ENCODE assay signal across 20 mouse cellular contexts in genomic region chr12:98180807-98181206, GRCm38 (mm10).
DNase-seq lines count a peak whose midpoint lies in the region; ATAC-seq lines count a peak whose summit lies in the region.
"Had no signal": no experiment of that assay in that cellular context is flagged by ENCODE, and none has a peak within 500 bp of the region (broad histone marks: within the 10 kb centered on the region; RNA-seq: fewer than 3 reads in every experiment).

No protein-coding gene starts in this region.

- no peaks in the 10 kb centered on the region for H3K27me3 ChIP-seq in forebrain, embryonic 14.5 days (replicated peaks; ENCODE audit: control insufficient read depth, insufficient read depth, low read length)
- H3K27me3 ChIP-seq in forebrain, embryonic 11.5 days (ENCODE audit: control insufficient read depth, insufficient read depth, low read length), result no peaks in the 10 kb centered on the region
- no peaks in the 10 kb centered on the region for H3K27me3 ChIP-seq in hindbrain, embryonic 16.5 days (replicated peaks; ENCODE audit: control insufficient read depth, insufficient read depth, low read length)
- 0 out of 2 replicates have a peak, but pooled peaks cover 3% of the 10 kb centered on the region for H3K27me3 ChIP-seq in hindbrain, embryonic 14.5 days (ENCODE audit: control insufficient read depth, insufficient read depth, low read length)
- H3K27me3 ChIP-seq: liver, embryonic 13.5 days; midbrain, embryonic 12.5 days; neural tube, embryonic 12.5 days had no signal

- no peaks in the 10 kb centered on the region for H3K36me3 ChIP-seq in forebrain, embryonic 14.5 days (ENCODE audit: control insufficient read depth, insufficient read depth, low read length)
- no peaks in the 10 kb centered on the region for H3K36me3 ChIP-seq in forebrain, embryonic 11.5 days (ENCODE audit: control insufficient read depth, insufficient read depth, low read length)
- H3K36me3 ChIP-seq in hindbrain, embryonic 16.5 days (ENCODE audit: control insufficient read depth, insufficient read depth, low read length), result no peaks in the 10 kb centered on the region
- H3K36me3 ChIP-seq in hindbrain, embryonic 14.5 days (replicated peaks; ENCODE audit: control insufficient read depth, insufficient read depth), result no peaks in the 10 kb centered on the region
- H3K36me3 ChIP-seq: embryonic facial prominence, embryonic 10.5 days; kidney, embryonic 15.5 days; liver, embryonic 13.5 days; midbrain, embryonic 12.5 days; neural tube, embryonic 12.5 days had no signal

- no peak overlapping the region for H3K4me3 ChIP-seq in forebrain, embryonic 14.5 days (ENCODE audit: low read depth, low read length)
- no peak overlapping the region for H3K4me3 ChIP-seq in forebrain, embryonic 11.5 days (ENCODE audit: low read depth, low read length)
- no peak overlapping the region for H3K4me3 ChIP-seq in hindbrain, embryonic 16.5 days (ENCODE audit: low read length)
- H3K4me3 ChIP-seq in hindbrain, embryonic 14.5 days (replicated peaks; ENCODE audit: low read length), result no peak overlapping the region
- H3K4me3 ChIP-seq: embryonic facial prominence, embryonic 10.5 days; kidney, embryonic 15.5 days; liver, embryonic 13.5 days; midbrain, embryonic 12.5 days; neural tube, embryonic 12.5 days had no signal

- no peak overlapping the region for H3K27ac ChIP-seq in forebrain, embryonic 14.5 days (ENCODE audit: low read depth, low read length)
- H3K27ac ChIP-seq in forebrain, embryonic 11.5 days (ENCODE audit: low read depth, low read length), result no peak overlapping the region
- no peak overlapping the region for H3K27ac ChIP-seq in hindbrain, embryonic 16.5 days (ENCODE audit: low read depth, low read length)
- no peak overlapping the region for H3K27ac ChIP-seq in hindbrain, embryonic 14.5 days
- H3K27ac ChIP-seq: embryonic facial prominence, embryonic 10.5 days; kidney, embryonic 15.5 days; liver, embryonic 13.5 days; midbrain, embryonic 12.5 days; neural tube, embryonic 12.5 days; stomach, postnatal 0 days had no signal

- H3K4me2 ChIP-seq in forebrain, embryonic 14.5 days (ENCODE audit: low read length), result no peak overlapping the region
- no peak overlapping the region for H3K4me2 ChIP-seq in forebrain, embryonic 11.5 days (ENCODE audit: low read depth, low read length, severe bottlenecking)
- no peak overlapping the region for H3K4me2 ChIP-seq in hindbrain, embryonic 16.5 days (ENCODE audit: low read length)
- no peak overlapping the region for H3K4me2 ChIP-seq in hindbrain, embryonic 14.5 days (replicated peaks)
- H3K4me2 ChIP-seq: kidney, embryonic 15.5 days; liver, embryonic 13.5 days; midbrain, embryonic 12.5 days; neural tube, embryonic 12.5 days had no signal

- no peak overlapping the region for H3K9ac ChIP-seq in forebrain, embryonic 14.5 days (ENCODE audit: low read length)
- no peak overlapping the region for H3K9ac ChIP-seq in forebrain, embryonic 11.5 days (ENCODE audit: low read length)
- H3K9ac ChIP-seq in hindbrain, embryonic 16.5 days (ENCODE audit: low read depth, low read length), result no peak overlapping the region
- no peak overlapping the region for H3K9ac ChIP-seq in hindbrain, embryonic 14.5 days
- H3K9ac ChIP-seq: kidney, embryonic 15.5 days; liver, embryonic 13.5 days; midbrain, embryonic 12.5 days; neural tube, embryonic 12.5 days had no signal

- 71% methylated on average over 6 of the region's 6 CpGs for WGBS in forebrain, embryonic 14.5 days
- 90% methylated on average over 6 of the region's 6 CpGs for WGBS in forebrain, embryonic 11.5 days
- 82% methylated on average over 6 of the region's 6 CpGs for WGBS in hindbrain, embryonic 16.5 days
- 86% methylated on average over 6 of the region's 6 CpGs for WGBS in hindbrain, embryonic 14.5 days

- peak; percentile 38 for DNase-seq in forebrain, embryonic 14.5 days (ENCODE audit: low spot score)
- DNase-seq in forebrain, embryonic 11.5 days (ENCODE audit: low spot score), result no peak
- DNase-seq in hindbrain, embryonic 14.5 days (ENCODE audit: low spot score), result no peak
- DNase-seq in cerebellum, adult 9-10 months, result peak; percentile 20
- peak; percentile 53 to 72 for DNase-seq in cerebellum, postnatal 25 days
- DNase-seq: adrenal gland, postnatal 36 days; gastrocnemius, postnatal 36 days; kidney, adult 11 months; kidney, postnatal 36 days; liver, embryonic 13.5 days; lung, adult 2 months; lung, postnatal 14 days; right cerebral cortex, postnatal 14 days had no signal

- peak; percentile 30; the same call in 1 of the 2 replicates for ATAC-seq in forebrain, embryonic 14.5 days
- no peak for ATAC-seq in forebrain, embryonic 11.5 days (replicated peaks; ENCODE audit: low FRiP score)
- peak; percentile 65; the same call in 1 of the 2 replicates for ATAC-seq in hindbrain, embryonic 16.5 days
- ATAC-seq in hindbrain, embryonic 14.5 days (ENCODE audit: low FRiP score), result no peak
- ATAC-seq in erythroid progenitor cell, adult 5-6 weeks (replicated peaks; ENCODE audit: low FRiP score, poor library complexity, severe bottlenecking), result no peak

- no peaks in the 10 kb centered on the region for H3K9me3 ChIP-seq in forebrain, embryonic 14.5 days (replicated peaks; ENCODE audit: control insufficient read depth, low read length)
- H3K9me3 ChIP-seq in forebrain, embryonic 11.5 days (ENCODE audit: control insufficient read depth, low read length), result no peaks in the 10 kb centered on the region
- H3K9me3 ChIP-seq in hindbrain, embryonic 16.5 days (ENCODE audit: control insufficient read depth, low read length), result no peaks in the 10 kb centered on the region
- no peaks in the 10 kb centered on the region for H3K9me3 ChIP-seq in hindbrain, embryonic 14.5 days (ENCODE audit: control insufficient read depth, low read length)
- H3K9me3 ChIP-seq: embryonic facial prominence, embryonic 10.5 days; kidney, embryonic 15.5 days; liver, embryonic 13.5 days; midbrain, embryonic 12.5 days; neural tube, embryonic 12.5 days had no signal

- peaks cover 6% of the 10 kb centered on the region; the same call in 1 of the 2 replicates for H3K4me1 ChIP-seq in forebrain, embryonic 14.5 days (ENCODE audit: control insufficient read depth, insufficient read depth, low read length)
- no peaks in the 10 kb centered on the region for H3K4me1 ChIP-seq in forebrain, embryonic 11.5 days (replicated peaks; ENCODE audit: control insufficient read depth, insufficient read depth, low read length)
- H3K4me1 ChIP-seq in hindbrain, embryonic 16.5 days (ENCODE audit: control insufficient read depth, insufficient read depth, low read depth, low read length), result no peaks in the 10 kb centered on the region
- H3K4me1 ChIP-seq in hindbrain, embryonic 14.5 days (replicated peaks; ENCODE audit: control insufficient read depth, insufficient read depth, low read length), result 0 out of 2 replicates have a peak, but pooled peaks cover 5% of the 10 kb centered on the region
- H3K4me1 ChIP-seq: liver, embryonic 13.5 days; neural tube, embryonic 12.5 days had no signal

Comparison
In these comparisons a context has a peak if more than half of its experiments do, and no peak if none do; other contexts are left out.
1. ATAC-seq: peak in forebrain, embryonic 14.5 days (single experiment) and hindbrain, embryonic 16.5 days (single experiment); none in forebrain, embryonic 11.5 days (single experiment), hindbrain, embryonic 14.5 days (single experiment) and erythroid progenitor cell, adult 5-6 weeks (single experiment).
2. DNase-seq: peak in forebrain, embryonic 14.5 days (single experiment), cerebellum, adult 9-10 months (single experiment) and cerebellum, postnatal 25 days (2 of 2); none in forebrain, embryonic 11.5 days (single experiment) and hindbrain, embryonic 14.5 days (single experiment).